9 mouse cellular contexts compared by ENCODE assay signal in genomic region chr6:128076104-128077020, GRCm38 (mm10).
DNase-seq lines count a peak whose midpoint lies in the region; ATAC-seq lines count a peak whose summit lies in the region.
"Had no signal": no experiment of that assay in that cellular context is flagged by ENCODE, and none has a peak within 500 bp of the region (broad histone marks: within the 10 kb centered on the region; RNA-seq: fewer than 3 reads in every experiment).

No protein-coding gene starts in this region.

- no peaks in the 10 kb centered on the region for H3K9me3 ChIP-seq in embryonic facial prominence, embryonic 15.5 days (replicated peaks)
- no peaks in the 10 kb centered on the region for H3K9me3 ChIP-seq in kidney, embryonic 14.5 days (ENCODE audit: control insufficient read depth, low read length)
- no peaks in the 10 kb centered on the region for H3K9me3 ChIP-seq in lung, embryonic 15.5 days

- 63% methylated on average over 21 of the region's 21 CpGs for WGBS in embryonic facial prominence, embryonic 15.5 days
- WGBS in kidney, embryonic 14.5 days, result 49% methylated on average over 21 of the region's 21 CpGs
- 66% methylated on average over 21 of the region's 21 CpGs for WGBS in lung, embryonic 15.5 days

- peaks cover 69% of the 10 kb centered on the region for H3K4me1 ChIP-seq in embryonic facial prominence, embryonic 15.5 days
- peaks cover 49% of the 10 kb centered on the region for H3K4me1 ChIP-seq in kidney, embryonic 14.5 days (ENCODE audit: control insufficient read depth, insufficient read depth, low read length)
- H3K4me1 ChIP-seq in lung, embryonic 15.5 days, result peaks cover 51% of the 10 kb centered on the region

- no peaks in the 10 kb centered on the region for H3K27me3 ChIP-seq in embryonic facial prominence, embryonic 15.5 days
- H3K27me3 ChIP-seq in kidney, embryonic 14.5 days (ENCODE audit: control insufficient read depth, insufficient read depth, low read length), result no peaks in the 10 kb centered on the region
- no peaks in the 10 kb centered on the region for H3K27me3 ChIP-seq in lung, embryonic 15.5 days

- H3K4me3 ChIP-seq in embryonic facial prominence, embryonic 15.5 days (replicated peaks), result no peak overlapping the region
- H3K4me3 ChIP-seq in kidney, embryonic 14.5 days (ENCODE audit: low read length), result no peak overlapping the region
- no peak overlapping the region for H3K4me3 ChIP-seq in lung, embryonic 15.5 days

- H3K36me3 ChIP-seq in embryonic facial prominence, embryonic 15.5 days, result 0 out of 2 replicates have a peak, but pooled peaks cover 3% of the 10 kb centered on the region
- peaks cover 1% of the 10 kb centered on the region; the same call in 1 of the 2 replicates for H3K36me3 ChIP-seq in kidney, embryonic 14.5 days (ENCODE audit: control insufficient read depth, insufficient read depth, low read length)
- no peaks in the 10 kb centered on the region for H3K36me3 ChIP-seq in lung, embryonic 15.5 days

- no peak overlapping the region for H3K9ac ChIP-seq in embryonic facial prominence, embryonic 15.5 days
- no peak overlapping the region for H3K9ac ChIP-seq in kidney, embryonic 14.5 days (ENCODE audit: low read depth, low read length)
- H3K9ac ChIP-seq in lung, embryonic 15.5 days, result no peak overlapping the region

- DNase-seq in heart, adult 18-20 months, result peak; percentile 57 to 69
- DNase-seq in layer of hippocampus, postnatal 14 days (ENCODE audit: low spot score in 2 of 2), result no peak
- no peak for DNase-seq in B cell, adult 2 months
- no peak for DNase-seq in embryo, embryonic 11 days
- no peak for DNase-seq in ovary, adult 18-20 months (ENCODE audit: low spot score)
- DNase-seq: midbrain, embryonic 14.5 days had no signal

- peak; percentile 35; the same call in 1 of the 2 replicates for ATAC-seq in embryonic facial prominence, embryonic 15.5 days (ENCODE audit: insufficient number of reproducible peaks, low FRiP score, low TSS enrichment, low read depth)
- ATAC-seq in kidney, embryonic 14.5 days (ENCODE audit: low FRiP score, low TSS enrichment), result peak; percentile 30; the same call in 1 of the 2 replicates
- peak; percentile 55; the same call in 1 of the 2 replicates for ATAC-seq in lung, embryonic 15.5 days (ENCODE audit: borderline replicate concordance, extremely low read depth, low FRiP score, low TSS enrichment)

- H3K27ac ChIP-seq in embryonic facial prominence, embryonic 15.5 days (replicated peaks), result peak overlapping the region; percentile 68
- no peak overlapping the region for H3K27ac ChIP-seq in kidney, embryonic 14.5 days (ENCODE audit: low read depth, low read length)
- H3K27ac ChIP-seq in lung, embryonic 15.5 days, result peak overlapping the region; percentile 57

- H3K4me2 ChIP-seq in embryonic facial prominence, embryonic 15.5 days (replicated peaks), result no peak overlapping the region
- no peak overlapping the region for H3K4me2 ChIP-seq in kidney, embryonic 14.5 days (replicated peaks; ENCODE audit: low read depth, low read length)
- H3K4me2 ChIP-seq in lung, embryonic 15.5 days, result no peak overlapping the region; the same call in 1 of the 2 replicates

Comparison
In these comparisons a context has a peak if more than half of its experiments do, and no peak if none do; other contexts are left out.
1. DNase-seq: peak in heart, adult 18-20 months (2 of 2); none in layer of hippocampus, postnatal 14 days (0 of 2), B cell, adult 2 months (0 of 2), embryo, embryonic 11 days (single experiment) and ovary, adult 18-20 months (single experiment).
2. Peak in every context shown above with its lines, with median percentiles within 50 percentile points of each other: ATAC-seq.